Mouse (Mus musculus): ENCODE data around the gene Fen1.

The Fen1 gene

DNA sequence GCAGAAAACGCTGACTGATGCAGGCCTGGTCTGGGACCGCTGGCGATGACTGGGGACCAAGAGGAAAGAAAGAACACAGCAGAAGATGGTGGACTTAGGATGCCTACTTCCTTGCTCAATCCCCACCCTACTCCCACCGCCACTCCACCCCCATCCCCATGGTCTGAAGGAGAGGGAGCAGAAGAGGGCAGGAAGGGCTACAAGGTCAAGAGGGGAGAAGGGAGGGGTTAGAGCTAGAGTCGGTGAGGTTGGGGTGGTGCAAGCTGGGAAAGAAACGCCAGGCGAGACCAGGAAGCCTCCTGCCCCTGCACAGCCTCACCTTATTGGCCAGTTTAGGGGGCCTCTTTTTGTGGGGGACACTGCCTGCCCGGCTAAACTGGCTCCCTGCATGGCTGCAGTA, 12.1 kb upstream of the Fen1 start:
- DNase-seq (ENCODE audit: low spot score in 2 of 2): no peak

DNA sequence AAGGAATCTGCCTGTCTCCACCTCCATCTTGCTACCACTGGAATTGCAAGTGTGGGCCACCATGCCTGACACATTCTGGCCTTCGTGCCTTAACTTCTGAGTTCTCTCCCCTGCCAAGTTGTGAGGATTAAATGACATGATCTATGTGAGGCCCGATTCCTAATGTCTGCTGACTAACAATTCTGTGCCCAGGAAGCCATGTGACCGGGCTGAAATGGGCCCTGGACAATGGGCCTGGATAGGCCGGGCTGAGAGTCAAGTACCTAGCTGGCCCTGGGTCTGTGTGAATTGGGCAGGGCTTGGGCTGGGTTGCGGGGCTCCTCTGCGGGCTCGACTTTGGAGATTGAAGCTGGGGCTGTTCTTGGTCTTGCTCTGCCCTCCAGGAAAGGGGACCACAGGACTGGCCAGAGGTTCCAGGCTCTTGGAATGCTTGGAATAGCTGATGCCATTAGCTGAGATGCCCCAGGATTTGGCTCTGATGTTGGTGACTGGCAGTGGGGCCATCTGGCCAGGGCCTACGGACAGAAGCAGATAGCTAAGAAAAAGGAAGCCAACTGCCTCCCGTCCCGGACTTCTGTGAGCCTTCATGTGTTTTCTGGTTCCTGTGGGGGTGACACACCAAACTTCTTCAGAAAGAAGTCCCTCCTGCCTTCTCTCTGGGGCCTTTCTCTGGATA, 10.0 kb upstream of the Fen1 start:
- DNase-seq (ENCODE audit: low spot score in 2 of 2): no peak

DNA sequence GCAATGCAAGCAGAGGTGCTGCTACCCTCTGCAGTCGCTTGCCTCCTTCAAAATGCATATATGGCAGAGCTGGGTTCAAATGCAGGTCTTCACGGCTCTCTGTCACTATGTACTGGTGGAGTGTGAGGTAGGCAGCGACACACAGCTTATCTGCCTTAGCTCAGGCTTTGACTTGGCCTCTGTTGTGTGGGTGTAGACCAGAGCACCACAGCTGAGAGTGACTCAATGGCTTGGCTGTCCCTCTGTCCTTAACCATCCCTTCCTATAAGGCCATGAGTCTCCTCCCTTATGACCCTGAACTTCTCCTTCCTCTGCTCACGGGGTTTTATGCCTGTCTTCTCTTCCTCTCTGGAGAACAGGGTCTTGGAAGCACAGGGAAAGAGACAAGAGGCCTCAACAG, 6.9 kb upstream of the Fen1 start:
- DNase-seq (ENCODE audit: low spot score in 2 of 2): no peak

DNA sequence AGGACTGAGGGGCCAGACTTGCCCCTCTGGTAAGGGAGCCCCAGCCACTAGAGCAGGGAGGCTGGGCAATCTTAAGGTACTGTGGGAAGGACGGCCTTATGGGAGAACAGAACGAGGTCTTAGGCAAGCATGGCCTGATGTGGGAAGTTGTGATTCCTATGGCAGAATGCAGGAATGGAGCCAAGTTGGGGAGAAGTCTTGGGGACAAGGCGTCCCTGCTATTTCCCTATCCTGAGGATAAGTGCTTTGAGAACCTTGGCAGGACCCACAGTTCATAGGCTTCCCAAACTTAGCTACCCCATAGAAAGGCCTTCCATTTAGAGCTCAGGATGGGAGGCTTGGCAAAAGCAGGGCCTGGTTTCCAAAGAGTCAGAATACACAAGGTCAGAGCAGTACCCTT, 4.9 kb upstream of the Fen1 start:
- DNase-seq (ENCODE audit: low spot score in 2 of 2): no peak

DNA sequence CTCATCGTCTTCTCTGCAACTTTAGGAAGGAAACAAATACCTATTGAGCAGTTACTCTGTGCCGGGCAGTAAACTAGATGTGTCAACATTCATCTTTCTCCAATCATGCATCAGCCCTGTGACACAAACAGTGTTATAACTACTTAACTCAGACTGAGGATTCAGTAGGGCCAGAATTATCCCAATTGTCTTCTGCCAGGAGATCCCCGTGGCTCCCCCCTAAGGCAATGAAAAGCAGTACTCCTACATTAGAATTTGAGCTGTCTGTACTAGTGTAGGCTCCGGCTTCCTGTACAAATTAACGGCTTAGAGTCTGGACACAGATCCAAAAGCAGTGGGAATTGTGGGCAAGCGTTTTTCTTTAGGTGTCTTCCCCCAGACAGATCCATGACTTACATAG, 1.1 kb upstream of the Fen1 start:
- DNase-seq (ENCODE audit: low spot score in 2 of 2): no peak

DNA sequence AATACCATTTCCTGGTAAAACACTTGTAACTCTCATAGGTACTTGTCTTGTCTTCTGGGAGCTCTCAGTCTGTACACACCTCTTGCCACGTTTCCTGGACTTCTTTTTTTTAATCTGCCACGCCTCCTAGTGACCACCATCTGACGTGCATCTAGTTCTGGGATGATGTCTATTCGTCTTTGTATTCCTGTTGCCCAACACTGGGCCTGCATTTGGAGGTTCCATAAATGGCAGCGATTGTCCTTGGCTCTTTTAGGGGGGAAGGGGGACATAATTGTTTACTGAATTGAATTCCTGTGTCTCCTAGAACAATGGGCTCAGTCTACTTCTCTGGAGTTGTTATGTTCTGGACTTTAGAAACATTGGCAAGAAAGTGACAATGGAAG, 640 bp upstream of the Fen1 start:
- no peak for DNase-seq (ENCODE audit: low spot score in 2 of 2)

DNA sequence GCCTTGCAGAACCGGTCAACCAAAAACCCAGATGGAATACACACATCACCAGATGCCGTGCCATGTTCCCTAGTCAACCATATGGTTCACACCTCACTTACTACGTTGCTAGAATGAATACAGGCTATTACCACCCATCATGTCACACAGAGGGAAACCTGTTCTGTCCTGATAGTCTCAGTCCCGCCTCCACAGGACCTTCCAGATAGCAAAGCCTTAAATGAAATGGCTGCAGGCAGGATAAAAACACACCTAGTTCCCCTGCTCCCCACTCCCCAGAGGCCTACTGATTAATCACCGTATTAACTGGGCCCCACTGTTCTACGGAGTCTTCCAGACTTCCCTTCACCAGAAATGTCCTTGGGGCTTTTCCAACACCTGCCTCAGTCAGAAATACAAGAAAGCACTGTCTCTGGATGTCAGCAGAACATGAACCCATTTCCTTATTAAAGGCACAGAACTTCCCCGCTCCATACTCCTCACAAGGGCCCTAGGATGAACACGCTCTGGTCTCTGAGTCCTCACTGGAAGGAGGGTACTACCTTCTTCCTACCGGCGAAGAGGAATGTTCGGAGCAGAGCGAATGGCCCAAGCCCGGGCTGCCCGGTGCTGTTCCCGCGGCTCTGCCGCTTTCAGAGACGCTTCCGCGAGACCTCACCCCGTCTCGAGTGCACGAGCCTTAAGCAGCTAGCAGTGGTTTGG, 672 bp downstream of the Fen1 start:
- no peak for DNase-seq (ENCODE audit: low spot score in 2 of 2)

DNA sequence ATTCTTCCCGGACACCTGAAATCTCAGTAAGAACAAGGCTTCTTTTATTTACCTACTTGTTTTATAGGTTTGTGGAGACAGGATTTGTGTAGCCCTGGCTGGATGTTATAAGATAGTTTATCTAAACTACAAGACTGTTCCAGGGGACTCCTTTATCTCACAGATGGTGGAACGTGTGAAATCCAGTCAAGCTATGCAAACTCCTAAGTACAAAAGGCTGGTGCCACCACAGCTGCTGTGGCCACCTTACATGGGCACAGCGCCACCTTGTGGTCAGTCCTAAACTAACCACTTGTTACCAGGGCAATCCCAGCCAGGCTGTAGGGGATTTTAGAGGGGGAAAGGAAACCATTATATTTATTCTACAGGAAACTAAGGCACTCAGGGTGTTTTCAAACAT, 5.2 kb downstream of the Fen1 start:
- peak; percentile 55 to 77 for DNase-seq (ENCODE audit: low spot score in 2 of 2)

DNA sequence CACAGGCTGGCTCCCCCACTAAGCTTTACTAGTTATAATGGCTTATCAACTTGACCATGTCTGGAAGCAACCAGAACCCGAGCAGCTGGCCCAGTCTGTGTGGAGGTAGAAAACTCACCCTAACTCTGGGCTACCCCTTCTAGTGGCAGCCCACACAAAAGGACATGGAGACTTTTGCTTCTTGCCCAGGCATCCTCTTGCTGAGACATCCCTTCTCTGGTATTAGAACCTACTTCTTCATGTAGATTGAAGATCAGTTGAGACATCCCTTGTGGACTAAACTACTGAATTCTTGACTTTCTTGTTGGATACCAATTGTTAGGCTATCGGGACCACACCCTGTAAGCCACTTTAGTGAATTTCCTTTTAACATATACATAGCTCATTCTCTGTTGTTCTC, 5.7 kb downstream of the Fen1 start:
- DNase-seq (ENCODE audit: low spot score in 2 of 2): no peak

DNA sequence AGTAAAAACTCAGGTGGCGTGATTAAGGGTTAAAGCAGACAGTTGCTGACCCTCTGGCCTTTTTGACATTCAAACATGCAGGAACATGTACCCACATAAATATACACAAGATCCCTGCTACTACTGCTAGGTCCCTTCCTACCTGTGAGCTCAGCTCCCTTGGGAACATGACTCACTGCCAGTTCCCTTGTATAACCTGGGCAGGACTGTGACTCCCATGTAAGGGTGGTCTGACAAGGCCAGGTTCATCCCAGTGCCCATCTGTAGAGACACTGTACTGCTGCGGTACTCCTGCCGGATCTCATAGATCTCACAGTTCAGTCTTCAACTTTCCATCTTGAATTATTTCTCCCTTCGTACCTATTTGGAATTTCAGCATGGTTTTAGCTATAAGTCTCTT, 6.8 kb downstream of the Fen1 start:
- DNase-seq (ENCODE audit: low spot score in 2 of 2): no peak

DNA sequence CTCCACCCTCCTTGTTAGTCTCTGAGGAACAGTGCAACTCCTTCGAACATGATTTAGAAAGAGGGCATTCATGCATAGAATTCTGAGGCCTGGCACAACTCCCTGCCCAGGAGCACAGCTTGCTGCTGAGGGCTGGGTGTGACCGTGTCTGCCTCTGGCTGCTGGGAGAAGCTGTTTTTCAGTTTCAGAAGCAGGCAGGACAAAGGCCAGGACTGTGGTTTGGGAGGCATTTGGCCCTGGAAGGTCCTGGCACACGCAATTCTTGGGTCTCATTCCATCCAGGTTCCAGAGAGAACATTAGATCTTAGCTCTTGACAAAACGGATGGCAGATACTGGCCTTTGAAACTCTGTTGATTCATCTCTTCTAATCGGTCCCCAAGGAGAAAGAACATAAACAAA, 8.7 kb downstream of the Fen1 start:
- DNase-seq (ENCODE audit: low spot score in 2 of 2): no peak

DNA sequence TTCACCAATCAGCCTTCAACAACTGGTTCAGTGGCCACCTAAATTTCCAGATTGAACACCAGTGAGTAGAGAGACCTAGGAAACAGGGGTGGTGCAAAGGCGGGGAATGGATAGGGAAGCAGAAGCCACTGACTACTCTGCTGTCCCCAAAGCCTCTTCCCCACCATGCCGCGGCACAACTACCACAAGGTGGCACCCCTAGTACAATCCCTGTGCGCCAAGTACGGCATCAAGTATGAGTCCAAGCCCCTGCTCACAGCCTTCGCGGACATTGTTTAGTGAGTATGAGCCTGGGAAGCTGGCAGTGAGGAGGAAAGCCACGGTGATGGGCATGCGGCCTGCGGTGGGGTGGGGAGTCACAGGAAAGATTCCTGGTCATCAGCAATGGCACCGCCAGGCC, 9.6 kb downstream of the Fen1 start:
- DNase-seq (ENCODE audit: low spot score in 2 of 2): no peak

DNA sequence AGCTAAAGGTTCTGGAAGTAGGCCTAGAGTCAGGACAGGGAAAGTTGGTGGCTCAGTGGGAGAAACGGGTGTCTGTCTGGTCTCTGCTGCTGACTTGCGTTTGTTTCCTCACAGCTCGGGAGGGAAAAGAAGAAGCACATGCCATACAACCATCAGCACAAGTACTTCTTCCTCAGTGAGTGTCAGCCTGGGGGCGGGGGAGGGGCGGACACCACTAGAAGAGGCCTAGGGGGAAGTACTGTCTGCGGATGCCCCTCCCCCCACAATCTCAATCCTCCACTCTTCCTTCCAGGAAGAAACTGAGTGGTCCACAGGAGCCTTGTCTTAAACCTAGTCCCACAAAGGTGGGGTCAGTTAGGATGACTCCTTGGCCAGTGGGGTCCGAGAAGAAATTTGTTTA, 12.6 kb downstream of the Fen1 start:
- no peak for DNase-seq (ENCODE audit: low spot score in 2 of 2)

DNA sequence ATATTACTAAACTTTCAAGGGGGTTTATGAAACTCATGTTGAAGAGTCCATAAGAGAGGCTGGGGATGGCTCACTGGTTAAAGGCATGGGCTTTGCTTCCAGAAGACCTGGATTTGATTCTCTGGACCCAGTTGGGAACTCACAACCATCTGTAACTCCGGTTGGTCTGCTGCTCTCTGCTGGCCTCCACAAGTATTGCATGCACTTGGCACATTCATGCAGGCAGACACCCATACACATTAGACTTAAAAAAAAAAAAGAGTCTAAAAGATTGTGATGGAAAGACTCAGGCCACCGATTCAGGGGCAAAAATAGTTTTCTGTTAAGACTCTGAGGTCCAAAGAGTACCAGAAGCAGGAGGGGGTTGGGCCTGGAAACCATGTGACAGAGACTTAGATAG, 13.2 kb downstream of the Fen1 start:
- peak; percentile 70 to 73 for DNase-seq (ENCODE audit: low spot score in 2 of 2)

DNA sequence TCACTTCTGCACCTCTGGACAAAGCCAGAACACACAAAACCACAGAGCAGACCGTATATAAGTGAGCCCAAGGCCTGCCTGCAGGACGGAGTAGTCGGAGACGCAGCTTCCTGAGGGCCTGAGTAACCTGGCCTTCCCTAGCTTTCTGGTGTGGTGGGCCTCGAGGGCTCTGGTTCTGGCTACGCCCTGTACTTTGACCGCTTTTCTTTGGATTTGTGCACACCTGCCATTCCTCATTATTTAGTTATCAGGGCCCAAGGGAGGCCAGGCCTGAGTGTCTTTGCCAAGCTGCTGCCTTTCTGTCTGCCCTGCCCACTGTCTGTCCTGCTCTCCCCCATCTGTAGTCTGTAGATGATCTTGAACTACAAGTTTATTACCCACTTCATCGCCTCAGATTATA, 14.0 kb downstream of the Fen1 start:
- no peak for DNase-seq (ENCODE audit: low spot score in 2 of 2)

DNA sequence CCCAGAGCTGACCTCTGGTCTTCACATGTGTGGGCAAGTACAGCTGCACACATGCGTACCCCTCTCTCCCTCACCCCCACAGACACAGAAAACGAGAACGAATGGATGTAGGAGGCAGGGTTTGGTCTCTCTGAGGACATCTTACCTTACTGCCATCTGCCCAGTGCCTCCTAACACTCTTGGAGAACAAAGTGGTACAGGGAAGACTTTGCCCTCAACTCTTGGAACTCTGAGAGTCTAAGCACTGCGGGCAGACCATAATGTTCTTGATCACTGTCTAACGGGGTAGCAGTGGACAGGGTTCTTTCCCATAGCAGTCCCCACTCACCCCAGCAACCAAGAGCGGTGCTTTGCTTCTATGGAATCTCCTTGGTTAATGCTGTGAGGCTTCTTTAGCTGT, 14.9 kb downstream of the Fen1 start:
- no peak for DNase-seq (ENCODE audit: low spot score in 2 of 2)

DNA sequence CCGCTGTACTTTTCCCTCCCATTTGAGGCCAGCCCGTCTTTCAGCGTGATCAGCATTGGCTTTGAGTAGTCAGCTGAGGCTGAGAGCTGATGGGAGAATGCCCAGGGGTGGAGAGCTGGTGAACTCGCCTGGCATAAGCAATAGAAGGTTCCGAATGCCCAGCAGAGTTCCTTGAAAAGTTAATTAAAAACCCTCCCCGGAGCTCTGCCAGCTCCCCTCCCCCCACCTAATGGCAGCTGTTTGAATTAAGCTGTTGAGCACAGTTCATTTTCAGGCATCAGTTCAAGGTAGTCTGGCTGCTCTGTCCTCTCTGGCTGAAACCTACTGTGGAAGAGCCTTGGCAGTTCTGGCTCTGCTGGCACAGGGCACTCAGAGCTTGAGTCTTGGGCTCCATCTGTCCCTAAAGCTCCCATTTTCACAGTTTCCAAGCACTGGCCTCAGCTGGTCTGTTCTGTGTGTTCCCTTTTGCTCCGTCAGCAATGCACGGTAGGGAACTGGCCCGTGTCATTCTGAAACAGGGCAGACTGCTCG, 15.6 kb downstream of the Fen1 start:
- DNase-seq (ENCODE audit: low spot score in 2 of 2): peak in 1 of 2 experiments; percentile 64

DNA sequence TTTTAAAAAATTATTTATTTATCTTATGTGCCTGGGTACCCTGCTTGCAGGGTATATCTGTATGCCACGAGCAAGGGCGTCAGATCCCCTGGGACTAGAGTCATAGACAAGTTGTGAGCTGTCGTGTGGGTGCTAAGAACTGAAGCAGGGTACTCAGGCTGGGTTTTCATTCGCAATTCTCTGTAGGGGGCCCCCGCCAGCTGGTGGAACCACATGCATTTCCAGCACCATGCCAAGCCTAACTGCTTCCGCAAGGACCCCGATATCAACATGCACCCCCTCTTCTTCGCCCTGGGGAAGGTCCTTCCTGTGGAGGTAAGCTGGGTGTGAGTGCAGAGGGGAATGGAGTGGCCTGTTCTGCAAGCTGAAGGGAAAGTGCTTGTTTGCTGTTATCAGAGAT, 17.4 kb downstream of the Fen1 start:
- DNase-seq (ENCODE audit: low spot score in 2 of 2): no peak

DNA sequence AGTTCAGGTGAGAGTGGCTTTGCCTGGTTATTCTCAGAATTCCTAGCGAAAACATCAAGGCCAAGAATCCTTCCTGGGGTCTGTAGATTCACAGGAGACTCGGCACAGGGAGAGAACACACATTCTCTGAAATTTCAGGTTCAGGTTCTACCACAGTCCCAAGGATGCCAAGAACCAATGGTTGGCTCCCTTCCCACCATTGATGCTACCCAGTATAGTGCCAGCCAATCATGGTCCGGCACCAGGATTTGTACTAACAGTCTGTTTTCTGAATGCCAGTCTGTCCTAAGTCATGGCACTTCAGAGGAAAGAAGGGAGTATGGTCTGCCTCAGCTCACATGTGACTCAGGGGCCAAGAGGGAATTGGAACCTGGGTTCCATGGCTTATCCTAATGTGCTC, 18.1 kb downstream of the Fen1 start:
- no peak for DNase-seq (ENCODE audit: low spot score in 2 of 2)

DNA sequence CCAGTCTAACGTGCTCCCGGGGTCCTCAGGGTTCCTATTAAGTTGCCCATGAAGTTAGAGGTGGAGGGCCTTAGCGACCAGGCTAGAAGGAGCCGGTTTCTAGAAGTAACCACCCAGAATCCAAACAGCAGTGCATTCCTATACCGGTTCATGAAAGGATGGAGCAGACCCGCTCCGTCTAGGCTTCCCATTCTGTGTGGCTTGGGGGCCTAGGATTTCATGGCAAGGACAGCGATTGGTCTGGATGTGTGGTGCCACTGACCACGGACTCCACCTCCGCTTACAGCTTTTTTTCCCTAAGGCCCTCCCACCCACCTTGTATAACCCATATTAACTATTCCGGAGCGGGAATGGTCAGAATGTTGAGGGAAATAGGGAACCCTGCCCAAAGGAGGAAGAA, 19.9 kb downstream of the Fen1 start:
- no peak for DNase-seq (ENCODE audit: low spot score in 2 of 2)

DNA sequence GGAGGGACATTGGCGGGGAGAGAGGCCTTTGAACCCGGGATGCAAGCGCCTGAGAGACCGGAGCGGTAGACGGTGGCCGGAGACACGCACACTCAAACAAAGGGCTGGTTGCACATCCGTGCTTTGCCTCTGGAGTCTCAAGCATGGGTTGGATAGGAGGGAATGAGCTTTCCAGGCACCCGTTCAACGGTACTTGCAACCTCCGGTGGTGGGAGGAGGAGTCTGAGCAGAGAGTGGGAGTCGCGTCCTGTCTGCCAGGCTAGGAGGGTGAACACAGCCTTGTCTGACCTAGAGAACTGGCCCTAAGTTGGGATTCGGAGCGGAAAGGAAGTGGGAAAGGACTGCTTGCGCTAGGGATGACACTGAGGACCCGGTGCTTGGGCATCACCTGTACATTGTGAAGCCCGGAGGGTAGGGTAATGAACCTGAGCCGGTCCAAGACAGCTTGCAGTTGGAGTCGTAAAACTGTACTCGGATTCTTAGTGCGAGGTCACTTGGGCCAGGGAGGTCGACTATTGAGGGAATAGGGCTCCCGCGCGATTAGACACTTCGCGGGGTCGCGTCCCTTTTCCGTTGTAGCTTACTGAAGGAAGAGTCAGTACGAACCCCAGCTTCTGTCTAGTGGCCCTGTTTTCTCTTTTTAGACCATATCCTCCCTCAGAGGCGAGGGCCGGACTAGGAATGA, 20.5 kb downstream of the Fen1 start:
- peak; percentile 55 to 67 for DNase-seq (ENCODE audit: low spot score in 2 of 2)

DNA sequence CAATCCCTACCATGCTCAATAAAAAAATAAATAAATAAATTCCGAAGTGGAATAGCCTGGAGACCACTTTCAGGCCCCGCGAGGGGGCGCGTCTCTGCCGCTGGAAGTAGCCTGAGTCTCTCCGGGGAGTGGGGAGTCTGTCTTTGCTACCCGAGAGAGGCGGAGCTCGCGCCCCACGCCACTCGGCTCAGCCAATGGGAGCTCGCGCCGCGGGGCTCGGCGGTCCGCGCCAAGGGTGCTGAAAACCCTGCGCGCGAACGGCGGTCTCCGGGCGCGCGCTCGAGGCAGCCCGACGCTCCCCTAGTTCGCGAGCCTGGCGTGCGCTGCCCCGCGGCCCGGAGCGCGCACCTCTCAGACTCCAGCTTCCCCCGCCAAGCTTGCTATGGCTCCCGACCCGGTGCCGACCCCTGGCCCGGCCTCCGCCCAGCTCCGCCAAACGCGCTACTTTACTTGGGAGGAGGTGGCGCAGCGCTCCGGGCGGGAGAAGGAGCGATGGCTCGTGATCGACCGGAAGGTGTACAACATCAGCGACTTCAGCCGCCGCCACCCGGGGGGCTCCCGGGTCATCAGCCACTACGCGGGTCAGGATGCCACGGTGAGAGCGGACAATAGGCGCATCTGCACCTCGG, 21.2 kb downstream of the Fen1 start, which contains the start of gene Fads1:
Gene Fads1 (plus strand): TSS at position 219 of the 629 bp plus-strand sequence.
- peak; percentile 84 to 91 for DNase-seq (ENCODE audit: low spot score in 2 of 2)
